9 mouse cellular contexts compared by ENCODE assay signal in the genomic region with DNA sequence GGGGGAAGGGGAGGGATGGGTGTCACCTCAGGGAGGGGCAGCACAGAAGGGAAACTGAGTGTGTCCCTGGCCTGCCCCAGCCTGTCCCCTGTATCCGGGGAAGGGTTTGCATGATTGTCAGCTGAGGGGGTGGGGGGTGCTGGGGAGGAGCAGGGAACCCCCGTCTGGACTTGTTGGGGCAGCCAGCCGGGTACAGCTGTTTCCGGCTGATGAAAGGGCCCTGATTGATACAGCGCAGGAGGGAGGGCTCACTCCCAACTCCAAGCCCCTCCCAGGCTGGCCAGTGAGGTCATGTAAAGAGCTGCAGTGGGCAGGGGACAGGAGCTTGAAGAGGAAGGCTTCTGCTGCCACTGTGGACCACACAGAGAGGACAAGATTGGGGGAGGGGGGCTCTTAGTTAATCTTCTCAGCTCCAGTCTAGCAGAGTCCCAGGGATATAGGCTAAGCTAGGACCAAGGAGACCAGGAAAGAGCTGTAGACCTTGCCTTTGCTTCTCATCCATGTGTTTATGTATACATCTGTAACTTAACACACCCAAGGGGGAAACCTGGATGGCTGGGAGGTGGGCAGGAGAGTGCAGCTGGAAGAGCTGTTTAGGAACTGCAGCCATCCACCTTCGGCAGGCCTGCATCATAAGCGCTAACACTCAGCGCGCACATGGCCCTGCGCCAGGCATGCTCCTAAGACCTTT. TPM values are rescaled to one million over a fixed set of nuclear protein-coding genes. Genes with fewer than 3 reads are reported as not detected.
DNase-seq lines count a peak whose midpoint lies in the region; ATAC-seq lines count a peak whose summit lies in the region.
"Had no signal": no experiment of that assay in that cellular context is flagged by ENCODE, and none has a peak within 500 bp of the region (broad histone marks: within the 10 kb centered on the region; RNA-seq: fewer than 3 reads in every experiment).

No protein-coding gene starts in this region.

- 24% methylated on average over 10 of the region's 10 CpGs for WGBS in kidney, embryonic 14.5 days

- H3K4me2 ChIP-seq in kidney, embryonic 14.5 days (replicated peaks; ENCODE audit: low read depth, low read length), result peak overlapping the region; percentile 6; the same call in 1 of the 2 replicates

- no peaks in the 10 kb centered on the region for H3K36me3 ChIP-seq in megakaryocyte, embryonic 14.5 days (replicated peaks; ENCODE audit: low read length)
- H3K36me3 ChIP-seq in kidney, embryonic 14.5 days (ENCODE audit: control insufficient read depth, insufficient read depth, low read length), result no peaks in the 10 kb centered on the region

- H3K9ac ChIP-seq in kidney, embryonic 14.5 days (ENCODE audit: low read depth, low read length), result 0 out of 2 replicates have a peak overlapping the region, but pooled peaks have one; percentile 23

- H3K27me3 ChIP-seq in megakaryocyte, embryonic 14.5 days (replicated peaks), result no peaks in the 10 kb centered on the region
- no peaks in the 10 kb centered on the region for H3K27me3 ChIP-seq in kidney, embryonic 14.5 days (ENCODE audit: control insufficient read depth, insufficient read depth, low read length)

- no peaks in the 10 kb centered on the region for H3K9me3 ChIP-seq in megakaryocyte, embryonic 14.5 days
- no peaks in the 10 kb centered on the region for H3K9me3 ChIP-seq in kidney, embryonic 14.5 days (ENCODE audit: control insufficient read depth, low read length)

- peak; percentile 34 to 38 for DNase-seq in heart, adult 9 months (ENCODE audit: low spot score in 2 of 2)
- peak; percentile 90 for DNase-seq in lung, postnatal 10 days
- DNase-seq in yolk sac, embryonic 10.5 days (ENCODE audit: low spot score), result peak; percentile 17
- no peak for DNase-seq in Muller cell, postnatal 12 days (ENCODE audit: inconsistent ontology term)
- DNase-seq in c-Kit-positive CD71-positive TER-119-positive erythroid progenitor cells, embryonic 14.5 days (ENCODE audit: low spot score), result no peak

- H3K4me1 ChIP-seq in megakaryocyte, embryonic 14.5 days, result peaks cover 78% of the 10 kb centered on the region
- H3K4me1 ChIP-seq in kidney, embryonic 14.5 days (ENCODE audit: control insufficient read depth, insufficient read depth, low read length), result peaks cover 13% of the 10 kb centered on the region

- peak overlapping the region; percentile 78; the same call in 1 of the 2 replicates for H3K27ac ChIP-seq in kidney, embryonic 14.5 days (ENCODE audit: low read depth, low read length)

- no peak for ATAC-seq in megakaryocyte, adult 5-6 weeks (ENCODE audit: poor library complexity, severe bottlenecking)
- ATAC-seq in kidney, embryonic 14.5 days (ENCODE audit: low FRiP score, low TSS enrichment), result peak; percentile 90

- H3K4me3 ChIP-seq in megakaryocyte, embryonic 14.5 days (replicated peaks), result peak overlapping the region; percentile 73
- H3K4me3 ChIP-seq in kidney, embryonic 14.5 days (ENCODE audit: low read length), result no peak overlapping the region
- H3K4me3 ChIP-seq: erythroblast, embryonic 14.5 days had no signal

RNA-seq across cellular contexts. Expression of a gene that starts 31.3 kb away (rescaled TPM):
- 48.1 and 103 TPM in 2 replicates for polyA plus RNA-seq in megakaryocyte, embryonic 14.5 days (2012; ENCODE audit: insufficient read depth, low replicate concordance)
- 5.6 and 9.1 TPM in 2 replicates for total RNA-seq in megakaryocyte, adult 5-6 weeks (2015)
- total RNA-seq in megakaryocyte, adult 5-6 weeks (2017), result 4.8 and 11.4 TPM in 2 replicates
- 8.2 and 10.1 TPM in 2 replicates for polyA plus RNA-seq in kidney, embryonic 14.5 days (2014; fragmentation: Nextera tagmentation; extraction: Ambion mirVana)

RNA-seq across cellular contexts. Expression of a gene that starts 47.4 kb away (rescaled TPM):
- 33.8 and 77.2 TPM in 2 replicates for polyA plus RNA-seq in megakaryocyte, embryonic 14.5 days (2012; ENCODE audit: insufficient read depth, low replicate concordance)
- 35.5 and 46.1 TPM in 2 replicates for total RNA-seq in megakaryocyte, adult 5-6 weeks (2015)
- total RNA-seq in megakaryocyte, adult 5-6 weeks (2017), result 28.7 and 39.4 TPM in 2 replicates
- polyA plus RNA-seq in kidney, embryonic 14.5 days (2014; fragmentation: Nextera tagmentation; extraction: Ambion mirVana), result 149 and 164 TPM in 2 replicates

Comparison
In these comparisons a context has a peak if more than half of its experiments do, and no peak if none do; other contexts are left out.
1. DNase-seq: peak in heart, adult 9 months (2 of 2), lung, postnatal 10 days (single experiment) and yolk sac, embryonic 10.5 days (single experiment); none in Muller cell, postnatal 12 days (single experiment) and c-Kit-positive CD71-positive TER-119-positive erythroid progenitor cells, embryonic 14.5 days (single experiment).